Mouse (Mus musculus) liver, embryonic 14.5 days (tissue): ENCODE measurements around the gene D230025D16Rik.

ENCODE experiments used
- CTCF ChIP-seq: IDR thresholded peaks from 2 replicates; pipeline ENCODE4 v1.5.1; 2016; ENCODE audit warnings: antibody characterized with exemption, low read depth, control low read depth
- EP300 ChIP-seq: IDR thresholded peaks from 2 replicates; pipeline ENCODE4 v1.6.1; 2016; ENCODE audit warnings: antibody characterized with exemption, low read depth

- no peak for TF ChIP-seq CTCF
- TF ChIP-seq EP300: no peak
These were observed 30.0 kb downstream of the D230025D16Rik start, which contains the start of gene B3gnt9 for GRCm38 (mm10) chr8:105254966-105255350.
